Mouse (Mus musculus) heart, embryonic 11.5 days (tissue): ENCODE results near the gene Commd3. TPM values are rescaled to one million over a fixed set of nuclear protein-coding genes. Genes with fewer than 3 reads are reported as not detected.

Source experiments
- ATAC-seq: fragments of 200-750 bp; cut with Nextera tagmentation; replicated peaks from 2 replicates; pipeline ENCODE4 v1.8.0; 2017; ENCODE audit warnings: moderate library complexity; ENCODE audit not compliant: insufficient number of reproducible peaks, low FRiP score, low TSS enrichment
- H3K27ac ChIP-seq: fragments of 300-500 bp; sonication (generic); 2 replicates; pipeline ENCODE4 v1.5.1; 2014; ENCODE audit warnings: mild to moderate bottlenecking, low read depth, low read length
- H3K27me3 ChIP-seq: fragments of 300-500 bp; sonication (generic); 2 replicates; pipeline ENCODE4 v1.6.1; 2014; ENCODE audit warnings: mild to moderate bottlenecking, low read length, mixed read lengths; ENCODE audit not compliant: control insufficient read depth, insufficient read depth
- H3K36me3 ChIP-seq: fragments of 300-500 bp; sonication (generic); 2 replicates; pipeline ENCODE4 v1.6.1; 2014; ENCODE audit warnings: mild to moderate bottlenecking, low read length, moderate library complexity, mixed read lengths; ENCODE audit not compliant: control insufficient read depth, insufficient read depth
- H3K4me1 ChIP-seq: fragments of 300-500 bp; sonication (generic); 2 replicates; pipeline ENCODE4 v1.6.1; 2014; ENCODE audit warnings: low read length; ENCODE audit not compliant: control insufficient read depth, insufficient read depth
- H3K4me2 ChIP-seq: fragments of 300-500 bp; sonication (generic); 2 replicates; pipeline ENCODE4 v1.6.1; 2014; ENCODE audit warnings: mild to moderate bottlenecking, moderate library complexity
- H3K4me3 ChIP-seq: fragments of 300-500 bp; sonication (generic); 2 replicates; pipeline ENCODE4 v1.5.1; 2014; ENCODE audit warnings: low read depth, low read length
- H3K9ac ChIP-seq: fragments of 300-500 bp; sonication (generic); 2 replicates; pipeline ENCODE4 v1.6.1; 2014; ENCODE audit warnings: mild to moderate bottlenecking, low read depth, low read length, moderate library complexity
- H3K9me3 ChIP-seq: fragments of 300-500 bp; sonication (generic); replicated peaks from 2 replicates; pipeline ENCODE4 v1.6.1; 2016; ENCODE audit warnings: low read length; ENCODE audit not compliant: control insufficient read depth
- WGBS: fragments of 180-500 bp; shearing (Covaris S2); extraction: QIAGEN DNeasy Blood & Tissue Kit; methylation state at CpG from one replicate; pipeline ENCODE4 v1.1.7; 2014; ENCODE audit not compliant: insufficient replicate concordance; 5-methylcytosine and 5-hydroxymethylcytosine counted together
- polyA plus RNA-seq: library from polyadenylated mRNA; unstranded; fragments of >200 nt; fragmentation: Nextera tagmentation; extraction: Ambion mirVana; gene quantifications from 2 replicates; pipeline ENCODE4 v1.2.1, GENCODE M21; 2014

The Commd3 gene
- polyA plus RNA-seq, 1 experiment from 2014 or later, result 118 TPM

GRCm38 (mm10) chr2:18673766-18674165, 1.6 kb downstream of the Commd3 start:
- WGBS, result 51% methylated on average over 4 of the region's 4 CpGs
- H3K4me1 ChIP-seq, result peaks cover 4% of the 10 kb centered on the region
- H3K9me3 ChIP-seq, result no peaks in the 10 kb centered on the region
- no peaks in the 10 kb centered on the region for H3K36me3 ChIP-seq
- H3K4me2 ChIP-seq, result no peak overlapping the region
- ATAC-seq, result no peak
- no peak overlapping the region for H3K4me3 ChIP-seq
- no peak overlapping the region for H3K9ac ChIP-seq
- peaks cover 9% of the 10 kb centered on the region; the same call in 1 of the 2 replicates for H3K27me3 ChIP-seq
- H3K27ac ChIP-seq, result no peak overlapping the region

DNA sequence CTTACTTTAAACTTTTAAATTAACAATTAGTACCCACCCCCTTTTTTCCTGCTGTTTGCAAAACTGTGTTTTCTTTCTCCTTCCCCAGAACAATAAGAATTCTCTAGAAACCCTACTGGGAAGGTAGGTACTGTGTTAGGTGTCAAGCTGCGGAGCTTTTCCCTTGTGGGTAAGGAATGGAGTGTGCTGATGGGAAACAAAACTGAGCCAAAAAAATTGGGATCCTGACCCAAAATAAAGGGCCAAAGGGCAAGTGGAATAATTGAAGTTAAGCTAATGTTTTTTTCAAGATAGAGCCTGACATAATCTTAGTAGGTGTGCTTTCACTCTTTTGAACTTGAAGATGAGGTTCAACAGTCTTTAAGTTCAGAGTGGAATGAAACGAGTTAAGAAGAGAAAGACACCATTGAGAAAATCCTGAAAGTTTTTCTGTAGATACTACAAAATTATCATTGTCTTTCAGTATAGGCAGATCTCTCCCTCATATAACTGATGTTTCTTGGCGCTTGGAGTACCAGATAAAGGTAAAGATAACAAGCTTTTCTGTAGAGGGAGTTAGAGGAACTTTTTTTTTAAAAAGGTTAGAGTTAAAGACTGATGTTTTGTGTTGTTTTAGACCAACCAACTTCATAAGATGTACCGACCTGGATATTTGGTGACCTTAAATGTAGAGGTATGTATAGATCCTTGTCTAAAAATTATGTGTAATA, 2.2 kb downstream of the Commd3 start:
- Histone ChIP-seq H3K9me3 (no peaks in the 10 kb centered on the region), H3K36me3 (no peaks in the 10 kb centered on the region), H3K9ac (no peak overlapping the region), H3K27me3 (peaks cover 14% of the 10 kb centered on the region), H3K4me1 (peaks cover 4% of the 10 kb centered on the region), H3K27ac (no peak overlapping the region), H3K4me2 (no peak overlapping the region), H3K4me3 (no peak overlapping the region)
- no peak for ATAC-seq
- 51% methylated on average over 4 of the region's 4 CpGs for whole genome bisulfite sequencing

DNA sequence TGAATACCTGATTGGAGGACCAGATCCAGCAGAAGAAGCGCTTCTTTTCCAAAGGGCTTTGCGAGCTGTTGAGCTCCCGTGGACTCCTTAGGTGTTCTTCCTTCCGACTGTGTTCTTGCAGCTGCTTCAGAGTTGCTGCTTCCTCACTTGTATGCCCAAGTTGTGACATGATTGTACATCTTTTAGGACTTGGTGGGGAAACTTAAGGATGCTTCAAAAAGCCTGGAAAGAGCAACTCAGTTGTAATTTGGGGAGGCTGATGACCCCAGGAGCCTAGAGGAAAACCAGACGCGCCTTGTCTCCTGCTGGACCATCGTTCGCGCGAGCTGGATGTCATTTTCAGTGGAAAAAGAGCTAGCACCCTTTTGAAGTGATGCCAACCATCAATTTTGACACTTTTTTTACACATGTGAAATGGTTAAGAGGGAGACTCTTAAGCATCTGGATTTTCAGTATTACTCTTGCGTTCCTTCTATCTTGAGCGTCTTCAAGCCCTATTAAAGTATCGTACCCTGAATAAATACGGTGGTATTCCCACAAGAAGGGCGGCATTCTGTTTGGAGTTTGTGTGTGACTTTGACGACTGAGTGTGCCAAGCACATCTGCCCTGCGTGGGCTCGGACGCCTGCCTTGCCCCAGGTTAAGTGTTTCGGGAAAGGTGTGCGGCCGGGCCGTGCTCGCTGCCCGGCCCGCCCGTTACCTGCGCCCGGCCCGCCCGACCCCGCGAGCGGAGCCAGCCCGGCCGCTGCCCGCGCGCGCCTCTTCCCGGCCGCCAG, 3.7 kb downstream of the Commd3 start:
- Histone ChIP-seq H3K4me3 (peak overlapping the region; percentile 74), H3K36me3 (no peaks in the 10 kb centered on the region), H3K9ac (peak overlapping the region; percentile 88; the same call in 1 of the 2 replicates), H3K4me2 (peak overlapping the region; percentile 77), H3K27me3 (peaks cover 28% of the 10 kb centered on the region), H3K9me3 (no peaks in the 10 kb centered on the region), H3K4me1 (peaks cover 12% of the 10 kb centered on the region), H3K27ac (peak overlapping the region; percentile 74)
- ATAC-seq, result no peak
- 10% methylated on average over 31 of the region's 42 CpGs for WGBS

DNA sequence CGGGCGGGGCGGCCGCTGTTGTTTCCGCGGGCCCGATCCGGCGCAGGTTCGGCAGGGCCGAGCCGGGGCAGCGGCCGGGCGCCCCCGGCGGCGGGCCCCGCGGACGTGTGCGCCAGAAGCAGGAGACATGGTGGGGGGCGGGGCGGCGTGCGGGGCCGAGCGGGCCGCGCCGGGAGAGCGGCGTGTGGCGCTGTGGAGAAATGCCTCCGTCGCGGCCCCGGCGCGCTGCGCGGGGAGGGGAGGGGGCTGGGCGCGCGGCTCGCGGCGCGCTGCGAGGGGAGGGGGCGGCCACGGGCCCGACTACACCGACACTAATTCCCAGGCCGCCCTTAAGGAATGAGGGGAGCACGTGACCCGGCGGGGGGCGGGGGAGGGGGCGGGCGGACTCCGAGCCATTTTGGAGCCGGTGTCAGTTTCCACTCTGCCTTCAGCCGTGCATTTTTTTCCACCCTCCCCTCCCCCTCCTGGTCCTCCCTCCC, 4.3 kb downstream of the Commd3 start:
- peak; percentile 83 for ATAC-seq
- Histone ChIP-seq H3K4me2 (peak overlapping the region; percentile 77), H3K4me1 (peaks cover 12% of the 10 kb centered on the region), H3K4me3 (peak overlapping the region; percentile 74), H3K27ac (peak overlapping the region; percentile 74), H3K9ac (peak overlapping the region; percentile 88), H3K27me3 (peaks cover 33% of the 10 kb centered on the region), H3K9me3 (no peaks in the 10 kb centered on the region), H3K36me3 (no peaks in the 10 kb centered on the region)
- 1% methylated on average over 17 of the region's 64 CpGs for WGBS

DNA sequence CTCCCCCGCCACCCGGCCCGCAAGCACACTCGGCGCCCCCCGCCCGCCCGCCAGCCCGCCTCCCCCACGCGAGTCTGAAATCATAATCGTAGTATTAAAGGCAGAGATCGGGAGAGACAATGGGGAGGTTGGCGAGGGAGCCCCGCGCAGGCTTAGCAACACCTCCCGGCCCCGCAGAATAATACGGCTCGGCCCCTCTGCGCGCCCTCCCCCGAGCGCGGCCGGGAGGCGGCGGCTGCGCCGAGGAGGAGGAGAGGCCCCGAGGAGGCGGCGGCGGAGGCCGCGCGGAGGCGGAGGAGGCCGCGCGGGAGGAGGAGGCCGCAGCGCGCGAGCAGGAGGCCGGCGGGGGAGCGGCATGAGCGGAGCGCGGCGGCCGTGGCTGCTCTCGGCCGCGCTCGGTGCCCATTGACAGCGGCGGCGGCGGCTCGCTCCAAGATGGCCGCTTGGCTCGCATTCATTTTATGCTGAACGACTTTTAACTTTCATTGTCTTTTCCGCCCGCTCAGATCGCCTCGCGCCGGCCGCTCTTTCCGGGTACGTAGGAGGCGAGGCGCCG, 4.8 kb downstream of the Commd3 start, which contains the start of gene Bmi1:
Gene Bmi1, plus strand, starts transcription at position 83 of the 556 bp plus-strand sequence.
- Histone ChIP-seq H3K27ac (peak within 1 kb of the TSS; percentile 74), H3K27me3 (peaks cover 33% of the 10 kb centered on the region), H3K36me3 (no peaks in the 10 kb centered on the region), H3K4me3 (peak within 1 kb of the TSS; percentile 74), H3K4me2 (peak within 1 kb of the TSS; percentile 77), H3K4me1 (peaks cover 12% of the 10 kb centered on the region), H3K9me3 (no peaks in the 10 kb centered on the region), H3K9ac (peak within 1 kb of the TSS; percentile 88)
- ATAC-seq, result peak; percentile 53
- WGBS, result 3% methylated on average over 47 of the region's 77 CpGs

GRCm38 (mm10) chr2:18677631-18678471, 5.7 kb downstream of the Commd3 start:
- Histone ChIP-seq H3K4me1 (peaks cover 12% of the 10 kb centered on the region), H3K27ac (no peak overlapping the region), H3K4me3 (peak overlapping the region; percentile 74), H3K9ac (peak overlapping the region; percentile 88), H3K9me3 (no peaks in the 10 kb centered on the region), H3K4me2 (peak overlapping the region; percentile 77), H3K36me3 (no peaks in the 10 kb centered on the region), H3K27me3 (peaks cover 37% of the 10 kb centered on the region)
- under 1% methylated on average over 43 of the region's 55 CpGs for WGBS
- ATAC-seq, result 0 out of 2 replicates have a peak, but pooled peaks have one; percentile 5

DNA sequence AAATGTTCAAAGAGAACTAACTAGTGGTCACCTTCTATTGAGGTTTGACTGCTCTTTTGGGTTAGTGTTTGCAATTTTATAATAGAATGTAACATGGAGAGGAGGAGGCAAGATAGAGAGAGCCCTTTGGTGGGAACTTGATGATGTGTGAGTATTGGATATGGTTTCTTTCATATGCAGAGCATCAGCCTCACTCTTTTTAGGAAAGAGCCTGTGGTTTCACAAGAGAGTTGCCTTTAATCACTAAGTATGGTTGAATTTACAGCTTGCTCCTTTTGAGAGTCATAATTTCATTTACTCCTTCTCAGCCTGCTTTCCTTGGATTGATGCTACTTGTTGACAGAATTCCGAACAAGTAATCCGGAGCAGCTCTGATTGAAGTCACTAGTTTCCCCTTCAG, 7.5 kb downstream of the Commd3 start:
- Histone ChIP-seq H3K9ac (no peak overlapping the region), H3K36me3 (no peaks in the 10 kb centered on the region), H3K4me2 (no peak overlapping the region), H3K4me3 (no peak overlapping the region), H3K27ac (no peak overlapping the region), H3K4me1 (peaks cover 12% of the 10 kb centered on the region), H3K27me3 (peaks cover 41% of the 10 kb centered on the region), H3K9me3 (no peaks in the 10 kb centered on the region)
- WGBS, result 23% methylated on average over 2 of the region's 2 CpGs
- ATAC-seq, result no peak

DNA sequence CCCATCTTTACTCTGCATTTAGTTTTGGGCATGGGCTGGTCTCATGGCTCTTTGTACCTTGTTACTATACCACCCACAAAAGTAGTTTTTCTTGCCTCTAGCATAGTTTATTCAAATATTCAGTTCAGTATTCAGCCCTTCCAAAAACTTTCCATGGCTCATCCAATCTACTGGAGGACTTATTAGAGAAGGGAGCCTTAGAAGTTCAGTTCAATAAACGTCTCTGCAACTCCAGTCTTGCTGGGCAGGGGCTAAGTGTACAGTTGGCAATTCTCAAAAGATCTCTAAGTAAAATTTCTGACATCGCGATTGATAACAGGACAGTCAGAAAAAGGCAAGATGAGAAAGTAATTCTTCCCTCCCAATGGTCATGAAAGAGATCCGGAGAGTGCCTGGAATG, 8.3 kb downstream of the Commd3 start:
- peaks cover 12% of the 10 kb centered on the region for H3K4me1 ChIP-seq
- no peak overlapping the region for H3K27ac ChIP-seq
- H3K4me3 ChIP-seq, result peak overlapping the region; percentile 51
- peak overlapping the region; percentile 52; the same call in 1 of the 2 replicates for H3K9ac ChIP-seq
- H3K27me3 ChIP-seq, result peaks cover 41% of the 10 kb centered on the region
- ATAC-seq, result no peak
- WGBS, result 0% methylated on average over 4 of the region's 4 CpGs
- H3K9me3 ChIP-seq, result no peaks in the 10 kb centered on the region
- no peaks in the 10 kb centered on the region for H3K36me3 ChIP-seq
- peak overlapping the region; percentile 86 for H3K4me2 ChIP-seq
